Mouse (Mus musculus) testis, postnatal 14 days (tissue): ENCODE results near the gene Alox5.

Source experiments
- DNase-seq: peaks from one replicate; pipeline ENCODE4 v3.0.0; 2021; ENCODE audit warnings: low spot score

Gene Alox5

GRCm38 (mm10) chr6:116417518-116418315, 43.3 kb downstream of the Alox5 start:
- DNase-seq, result no peak

- DNase-seq, result no peak
These were observed 44.9 kb downstream of the Alox5 start for GRCm38 (mm10) chr6:116416000-116416552.

- DNase-seq, result no peak
These were observed 45.8 kb downstream of the Alox5 start for GRCm38 (mm10) chr6:116415126-116415676.

- no peak for DNase-seq
These were observed 48.2 kb downstream of the Alox5 start for GRCm38 (mm10) chr6:116412546-116413325.

GRCm38 (mm10) chr6:116411716-116412115, 49.3 kb downstream of the Alox5 start:
- no peak for DNase-seq

- DNase-seq, result no peak
These were observed 50.5 kb downstream of the Alox5 start for GRCm38 (mm10) chr6:116410436-116410835.

- DNase-seq, result no peak
These were observed 52.9 kb downstream of the Alox5 start for GRCm38 (mm10) chr6:116407956-116408657.

- DNase-seq, result no peak
These were observed 53.8 kb downstream of the Alox5 start for GRCm38 (mm10) chr6:116407216-116407615.

- no peak for DNase-seq
These were observed 54.3 kb downstream of the Alox5 start for GRCm38 (mm10) chr6:116406680-116407079.

GRCm38 (mm10) chr6:116406152-116406551, 54.8 kb downstream of the Alox5 start:
- DNase-seq, result no peak

- no peak for DNase-seq
These were observed 55.3 kb downstream of the Alox5 start for GRCm38 (mm10) chr6:116405715-116406114.

- DNase-seq, result no peak
These were observed 55.7 kb downstream of the Alox5 start for GRCm38 (mm10) chr6:116405243-116405642.

- DNase-seq, result no peak
These were observed 58.6 kb downstream of the Alox5 start for GRCm38 (mm10) chr6:116402426-116402825.

GRCm38 (mm10) chr6:116401746-116402423, 59.1 kb downstream of the Alox5 start:
- no peak for DNase-seq

- no peak for DNase-seq
These were observed 62.8 kb downstream of the Alox5 start for GRCm38 (mm10) chr6:116398136-116398535.

GRCm38 (mm10) chr6:116397621-116398020, 63.4 kb downstream of the Alox5 start:
- no peak for DNase-seq

GRCm38 (mm10) chr6:116394916-116395648, 65.9 kb downstream of the Alox5 start:
- DNase-seq, result no peak

- no peak for DNase-seq
These were observed 71.5 kb downstream of the Alox5 start for GRCm38 (mm10) chr6:116389481-116389880.

- no peak for DNase-seq
These were observed 72.9 kb downstream of the Alox5 start for GRCm38 (mm10) chr6:116388068-116388467.

- no peak for DNase-seq
These were observed 74.5 kb downstream of the Alox5 start for GRCm38 (mm10) chr6:116386506-116386905.

- no peak for DNase-seq
These were observed 74.9 kb downstream of the Alox5 start for GRCm38 (mm10) chr6:116386045-116386415.
